Mouse (Mus musculus): Measurements from ENCODE around the gene Nelfcd. TPM values are rescaled to one million over a fixed set of nuclear protein-coding genes. Genes with fewer than 3 reads are reported as not detected.

The Nelfcd gene
- 118 and 132 TPM in 2 replicates for polyA plus RNA-seq (2012; rRNA removed)
- polyA plus RNA-seq (2014; fragmentation: Nextera tagmentation; extraction: Ambion mirVana): 109 and 119 TPM in 2 replicates

DNA sequence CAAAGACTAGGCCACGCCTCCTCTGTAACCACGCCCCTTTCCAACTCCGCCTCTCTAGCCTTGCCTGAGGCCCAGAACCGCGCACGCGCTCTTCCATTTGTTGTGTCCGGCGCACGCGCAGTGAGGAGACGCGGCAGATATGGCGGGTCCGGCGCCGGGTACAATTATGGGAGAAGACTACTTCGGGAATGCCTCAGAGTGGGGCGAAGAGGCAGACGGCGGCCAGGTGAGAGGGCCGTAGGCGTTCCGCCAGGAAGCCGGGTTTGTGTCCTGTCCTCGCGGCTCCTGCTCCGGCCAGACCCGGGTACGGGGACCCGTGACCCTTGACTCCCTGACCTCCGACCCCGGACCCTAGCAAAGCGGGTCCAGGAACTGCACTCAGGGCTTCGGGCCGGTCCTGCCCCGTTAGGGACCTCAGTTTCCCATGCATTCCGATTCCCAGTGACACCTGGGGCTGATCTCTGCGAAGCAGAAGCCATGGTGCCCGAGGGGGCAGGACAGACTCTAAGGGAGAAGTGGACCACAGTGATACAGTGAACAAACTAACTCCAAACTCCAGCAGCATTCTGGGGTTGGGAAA lies at the start of gene Nelfcd:
Gene Nelfcd (plus strand): TSS at position 74 of the 580 bp plus-strand sequence.
- Histone ChIP-seq H3K27ac (replicated peaks; ENCODE audit: low read depth, low read length) (no peak within 1 kb of the TSS), H3K4me1 (ENCODE audit: control insufficient read depth, insufficient read depth, low read length) (peaks cover 9% of the 10 kb centered on the region), H3K36me3 (ENCODE audit: control insufficient read depth, insufficient read depth, low read length) (peaks cover 13% of the 10 kb centered on the region; the same call in 1 of the 2 replicates), H3K27me3 (ENCODE audit: control insufficient read depth, insufficient read depth, low read length) (no peaks in the 10 kb centered on the region), H3K9me3 (ENCODE audit: control insufficient read depth, low read length) (no peaks in the 10 kb centered on the region), H3K4me3 (replicated peaks; ENCODE audit: low read length) (peak within 1 kb of the TSS; percentile 93), H3K4me2 (replicated peaks; ENCODE audit: low read depth, low read length, severe bottlenecking) (peak within 1 kb of the TSS; percentile 91), H3K9ac (ENCODE audit: low read depth, low read length, severe bottlenecking) (peak within 1 kb of the TSS; percentile 89)
- DNase-seq (ENCODE audit: low spot score) (peak; percentile 97), ATAC-seq (ENCODE audit: low FRiP score, low read depth) (peak; percentile 95)
- TF ChIP-seq POLR2A (IDR thresholded peaks at IDR 0.05; ENCODE audit: borderline replicate concordance, extremely low read depth, insufficient read depth, insufficient read length): no peak
- WGBS: under 1% methylated on average over 40 of the region's 40 CpGs

GRCm38 (mm10) chr2:174366571-174366970 lies 49.0 kb upstream of the Nelfcd start:
- Histone ChIP-seq H3K4me1 (ENCODE audit: control insufficient read depth, insufficient read depth, low read length) (no peaks in the 10 kb centered on the region), H3K9me3 (ENCODE audit: control insufficient read depth, low read length) (no peaks in the 10 kb centered on the region), H3K4me2 (replicated peaks; ENCODE audit: low read depth, low read length, severe bottlenecking) (no peak overlapping the region), H3K4me3 (replicated peaks; ENCODE audit: low read length) (no peak overlapping the region), H3K27ac (replicated peaks; ENCODE audit: low read depth, low read length) (no peak overlapping the region), H3K36me3 (ENCODE audit: control insufficient read depth, insufficient read depth, low read length) (no peaks in the 10 kb centered on the region), H3K9ac (ENCODE audit: low read depth, low read length, severe bottlenecking) (no peak overlapping the region), H3K27me3 (ENCODE audit: control insufficient read depth, insufficient read depth, low read length) (no peaks in the 10 kb centered on the region)
- ATAC-seq (ENCODE audit: low FRiP score, low read depth) (no peak), DNase-seq (ENCODE audit: low spot score) (no peak)
- no peak for TF ChIP-seq POLR2A (IDR thresholded peaks at IDR 0.05; ENCODE audit: borderline replicate concordance, extremely low read depth, insufficient read depth, insufficient read length)
- 84% methylated on average over 10 of the region's 10 CpGs for WGBS

GRCm38 (mm10) chr2:174381021-174381420 lies 34.6 kb upstream of the Nelfcd start:
- no peak for TF ChIP-seq POLR2A (IDR thresholded peaks at IDR 0.05; ENCODE audit: borderline replicate concordance, extremely low read depth, insufficient read depth, insufficient read length)
- Histone ChIP-seq H3K9ac (ENCODE audit: low read depth, low read length, severe bottlenecking) (no peak overlapping the region), H3K4me2 (replicated peaks; ENCODE audit: low read depth, low read length, severe bottlenecking) (no peak overlapping the region), H3K9me3 (ENCODE audit: control insufficient read depth, low read length) (no peaks in the 10 kb centered on the region), H3K4me1 (ENCODE audit: control insufficient read depth, insufficient read depth, low read length) (no peaks in the 10 kb centered on the region), H3K36me3 (ENCODE audit: control insufficient read depth, insufficient read depth, low read length) (no peaks in the 10 kb centered on the region), H3K27ac (replicated peaks; ENCODE audit: low read depth, low read length) (no peak overlapping the region), H3K27me3 (ENCODE audit: control insufficient read depth, insufficient read depth, low read length) (no peaks in the 10 kb centered on the region), H3K4me3 (replicated peaks; ENCODE audit: low read length) (no peak overlapping the region)
- 79% methylated on average over 9 of the region's 9 CpGs for WGBS
- ATAC-seq (ENCODE audit: low FRiP score, low read depth): no peak
- DNase-seq (ENCODE audit: low spot score): no peak

GRCm38 (mm10) chr2:174391936-174392335 lies 23.7 kb upstream of the Nelfcd start:
- no peak for TF ChIP-seq POLR2A (IDR thresholded peaks at IDR 0.05; ENCODE audit: borderline replicate concordance, extremely low read depth, insufficient read depth, insufficient read length)
- DNase-seq (ENCODE audit: low spot score) (no peak), ATAC-seq (ENCODE audit: low FRiP score, low read depth) (no peak)
- Histone ChIP-seq H3K27ac (replicated peaks; ENCODE audit: low read depth, low read length) (no peak overlapping the region), H3K9me3 (ENCODE audit: control insufficient read depth, low read length) (0 out of 2 replicates have a peak, but pooled peaks cover 3% of the 10 kb centered on the region), H3K27me3 (ENCODE audit: control insufficient read depth, insufficient read depth, low read length) (no peaks in the 10 kb centered on the region), H3K4me3 (replicated peaks; ENCODE audit: low read length) (no peak overlapping the region), H3K36me3 (ENCODE audit: control insufficient read depth, insufficient read depth, low read length) (no peaks in the 10 kb centered on the region), H3K9ac (ENCODE audit: low read depth, low read length, severe bottlenecking) (no peak overlapping the region), H3K4me1 (ENCODE audit: control insufficient read depth, insufficient read depth, low read length) (no peaks in the 10 kb centered on the region), H3K4me2 (replicated peaks; ENCODE audit: low read depth, low read length, severe bottlenecking) (no peak overlapping the region)
- WGBS: 92% methylated on average over 3 of the region's 3 CpGs

GRCm38 (mm10) chr2:174392554-174392953 lies 23.1 kb upstream of the Nelfcd start:
- TF ChIP-seq POLR2A (IDR thresholded peaks at IDR 0.05; ENCODE audit: borderline replicate concordance, extremely low read depth, insufficient read depth, insufficient read length): no peak
- no peaks in the 10 kb centered on the region for H3K27me3 ChIP-seq (ENCODE audit: control insufficient read depth, insufficient read depth, low read length)
- no peaks in the 10 kb centered on the region for H3K36me3 ChIP-seq (ENCODE audit: control insufficient read depth, insufficient read depth, low read length)
- no peak overlapping the region for H3K9ac ChIP-seq (ENCODE audit: low read depth, low read length, severe bottlenecking)
- ATAC-seq (ENCODE audit: low FRiP score, low read depth) (no peak), DNase-seq (ENCODE audit: low spot score) (no peak)
- no peak overlapping the region for H3K27ac ChIP-seq (replicated peaks; ENCODE audit: low read depth, low read length)
- no peak overlapping the region for H3K4me3 ChIP-seq (replicated peaks; ENCODE audit: low read length)
- 0 out of 2 replicates have a peak, but pooled peaks cover 3% of the 10 kb centered on the region for H3K9me3 ChIP-seq (ENCODE audit: control insufficient read depth, low read length)
- H3K4me2 ChIP-seq (replicated peaks; ENCODE audit: low read depth, low read length, severe bottlenecking): no peak overlapping the region
- 60% methylated on average over 9 of the region's 9 CpGs for WGBS
- no peaks in the 10 kb centered on the region for H3K4me1 ChIP-seq (ENCODE audit: control insufficient read depth, insufficient read depth, low read length)
